Mouse (Mus musculus) midbrain, embryonic 11.5 days (tissue): ENCODE results near the gene Thsd4. TPM values are rescaled to one million over a fixed set of nuclear protein-coding genes. Genes with fewer than 3 reads are reported as not detected.
"Not testable (repeated sequence)": the region's sequence is repeated elsewhere in the genome, so short reads cannot be mapped to it uniquely, and the experiment has no call there.

Source experiments
- ATAC-seq: fragments of 200-750 bp; cut with Nextera tagmentation; 2 replicates; pipeline ENCODE4 v1.8.0; 2017; ENCODE audit warnings: moderate TSS enrichment, moderate library complexity; ENCODE audit not compliant: low FRiP score
- DNase-seq: peaks from one replicate; pipeline ENCODE4 v3.0.0; 2015; ENCODE audit warnings: low spot score; ENCODE audit errors: missing footprints
- H3K27ac ChIP-seq: fragments of 300-500 bp; sonication (generic); 2 replicates; pipeline ENCODE4 v1.5.1; 2014; ENCODE audit warnings: low read depth, low read length
- H3K27me3 ChIP-seq: fragments of 300-500 bp; sonication (generic); 2 replicates; pipeline ENCODE4 v1.6.1; 2014; ENCODE audit warnings: mild to moderate bottlenecking, low read length, moderate library complexity, mixed read lengths; ENCODE audit not compliant: control insufficient read depth, insufficient read depth
- H3K36me3 ChIP-seq: fragments of 300-500 bp; sonication (generic); 2 replicates; pipeline ENCODE4 v1.6.1; 2014; ENCODE audit warnings: mild to moderate bottlenecking, low read length, moderate library complexity, mixed read lengths; ENCODE audit not compliant: control insufficient read depth, insufficient read depth
- H3K4me1 ChIP-seq: fragments of 300-500 bp; sonication (generic); 2 replicates; pipeline ENCODE4 v1.6.1; 2014; ENCODE audit warnings: low read length; ENCODE audit not compliant: control insufficient read depth, insufficient read depth
- H3K4me2 ChIP-seq: fragments of 300-500 bp; sonication (generic); 2 replicates; pipeline ENCODE4 v1.6.1; 2014; ENCODE audit warnings: mild to moderate bottlenecking, moderate library complexity
- H3K4me3 ChIP-seq: fragments of 300-500 bp; sonication (generic); 2 replicates; pipeline ENCODE4 v1.5.1; 2014; ENCODE audit warnings: low read depth, low read length
- H3K9ac ChIP-seq: fragments of 300-500 bp; sonication (generic); 2 replicates; pipeline ENCODE4 v1.6.1; 2014; ENCODE audit warnings: low read length
- H3K9me3 ChIP-seq: fragments of 300-500 bp; sonication (generic); 2 replicates; pipeline ENCODE4 v1.6.1; 2016; ENCODE audit warnings: low read length; ENCODE audit not compliant: control insufficient read depth
- WGBS: fragments of 180-500 bp; shearing (Covaris S2); extraction: QIAGEN DNeasy Blood & Tissue Kit; methylation state at CpG from one replicate; pipeline ENCODE4 v1.1.7; 2014; 5-methylcytosine and 5-hydroxymethylcytosine counted together
- polyA plus RNA-seq: library from polyadenylated mRNA; unstranded; fragments of >200 nt; fragmentation: Nextera tagmentation; extraction: Ambion mirVana; gene quantifications from 2 replicates; pipeline ENCODE4 v1.2.1, GENCODE M21; 2014

Gene Thsd4
- polyA plus RNA-seq, 1 experiment from 2014 or later = 6.4 TPM

DNA sequence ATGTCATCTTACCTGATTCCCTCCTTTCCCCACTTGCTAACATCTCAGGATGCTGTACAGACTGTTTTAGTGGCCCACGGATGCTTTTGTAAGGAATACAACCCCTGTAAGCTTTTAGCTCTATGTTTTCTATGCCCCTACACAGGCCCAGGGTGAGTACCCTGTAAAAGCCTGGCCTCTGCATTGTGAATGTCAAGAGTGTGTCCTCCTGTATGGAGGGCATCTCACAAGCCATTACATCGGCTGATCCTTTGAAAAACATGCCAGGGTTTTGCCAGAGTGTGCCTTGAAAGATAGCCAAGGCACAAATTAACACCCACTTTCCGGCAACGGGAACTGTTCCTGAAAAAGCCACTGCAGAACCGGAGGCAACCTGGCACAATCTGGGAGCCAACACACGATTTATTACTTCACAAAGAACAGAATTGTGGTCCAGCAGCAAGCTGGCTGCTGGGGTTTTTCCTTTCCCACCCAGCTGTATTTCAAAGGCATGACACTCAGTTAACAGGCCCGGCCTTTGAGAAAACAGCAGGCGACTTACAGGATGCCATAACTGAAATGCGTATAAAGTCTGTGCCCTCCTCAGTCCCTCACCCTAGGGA lies 349.3 kb downstream of the Thsd4 start:
- H3K36me3 ChIP-seq, H3K27ac ChIP-seq, H3K4me3 ChIP-seq, DNase-seq, H3K4me2 ChIP-seq, H3K27me3 ChIP-seq, H3K9me3 ChIP-seq, H3K4me1 ChIP-seq, H3K9ac ChIP-seq, ATAC-seq: not testable (repeated sequence)
- 80% methylated on average over 9 of the region's 9 CpGs for WGBS

DNA sequence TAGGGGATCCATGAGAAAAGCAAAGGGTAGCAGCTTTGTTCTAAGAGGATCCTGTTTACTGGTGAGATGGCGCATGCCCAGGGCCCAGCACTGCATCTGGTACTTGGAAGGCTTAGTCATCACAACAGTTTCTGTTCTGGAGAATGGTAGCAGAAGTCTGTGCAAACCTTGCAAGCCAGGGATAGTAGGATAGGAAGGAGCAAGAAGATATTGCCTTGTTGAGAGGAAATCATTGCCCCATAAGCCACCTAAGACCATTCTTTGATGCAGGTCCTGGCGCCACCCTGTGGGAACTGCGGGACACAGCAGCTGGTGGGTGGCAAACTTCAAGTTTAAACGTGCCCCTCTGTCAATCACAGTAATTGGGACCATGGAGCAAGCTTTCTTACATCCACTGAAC lies 354.9 kb downstream of the Thsd4 start:
- no peaks in the 10 kb centered on the region for H3K9me3 ChIP-seq
- no peaks in the 10 kb centered on the region for H3K36me3 ChIP-seq
- no peaks in the 10 kb centered on the region for H3K4me1 ChIP-seq
- no peak overlapping the region for H3K4me3 ChIP-seq
- no peaks in the 10 kb centered on the region for H3K27me3 ChIP-seq
- H3K27ac ChIP-seq = no peak overlapping the region
- DNase-seq (no peak), ATAC-seq (no peak)
- no peak overlapping the region for H3K4me2 ChIP-seq
- H3K9ac ChIP-seq = no peak overlapping the region
- 72% methylated on average over 4 of the region's 4 CpGs for WGBS

DNA sequence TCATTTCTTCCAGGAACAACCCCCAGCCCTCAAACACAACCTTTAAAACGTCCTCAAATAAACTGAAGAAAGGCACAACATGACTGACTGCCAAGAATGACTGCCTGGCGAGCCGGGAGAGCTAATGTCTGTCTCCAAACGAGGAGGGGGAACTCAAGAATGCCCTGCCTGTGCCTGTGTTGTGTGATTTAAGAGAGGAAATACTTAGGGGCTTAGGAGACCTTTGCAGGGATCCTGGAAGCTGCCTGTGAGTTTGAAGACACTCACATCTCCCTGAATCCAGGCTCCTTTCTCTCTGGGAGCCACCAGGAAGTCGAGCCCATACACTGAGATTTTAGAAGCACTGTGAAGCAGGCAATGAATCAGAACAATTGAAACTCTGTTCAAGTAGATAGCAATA lies 361.0 kb downstream of the Thsd4 start:
- H3K9me3 ChIP-seq = no peaks in the 10 kb centered on the region
- no peak for ATAC-seq

DNA sequence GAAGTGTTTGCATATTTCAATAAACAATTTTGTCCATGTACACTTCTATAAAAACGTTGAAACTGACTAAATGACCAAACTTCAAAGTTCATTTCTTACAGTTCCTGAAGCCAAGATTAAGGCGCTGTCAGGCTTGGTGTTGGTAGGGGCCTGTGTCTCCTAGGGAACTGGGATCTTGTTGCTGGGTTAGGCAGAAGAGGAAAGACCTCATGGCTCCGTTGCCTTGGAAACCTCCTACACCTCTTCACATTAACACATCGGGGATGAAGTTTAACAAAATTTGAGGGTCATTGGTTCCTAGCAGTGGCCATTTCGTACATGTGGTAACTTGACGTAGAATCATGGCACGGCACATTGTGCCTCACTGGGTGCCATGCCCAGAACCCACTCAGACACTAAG lies 361.7 kb downstream of the Thsd4 start:
- ATAC-seq (no peak), DNase-seq (no peak)
- Histone ChIP-seq H3K4me1 (peaks cover 3% of the 10 kb centered on the region; the same call in 1 of the 2 replicates), H3K27ac (no peak overlapping the region), H3K4me3 (no peak overlapping the region), H3K36me3 (no peaks in the 10 kb centered on the region), H3K9ac (no peak overlapping the region), H3K9me3 (no peaks in the 10 kb centered on the region), H3K4me2 (no peak overlapping the region), H3K27me3 (no peaks in the 10 kb centered on the region)
- WGBS = 73% methylated on average over 7 of the region's 7 CpGs

More for the DNA sequence above, 361.0 kb downstream of the Thsd4 start:
- Histone ChIP-seq H3K4me1 (peaks cover 3% of the 10 kb centered on the region; the same call in 1 of the 2 replicates), H3K36me3 (no peaks in the 10 kb centered on the region), H3K9ac (no peak overlapping the region), H3K27me3 (no peaks in the 10 kb centered on the region), H3K27ac (no peak overlapping the region), H3K4me2 (no peak overlapping the region), H3K4me3 (no peak overlapping the region)
- DNase-seq = no peak
- WGBS = 45% methylated on average over 5 of the region's 5 CpGs

DNA sequence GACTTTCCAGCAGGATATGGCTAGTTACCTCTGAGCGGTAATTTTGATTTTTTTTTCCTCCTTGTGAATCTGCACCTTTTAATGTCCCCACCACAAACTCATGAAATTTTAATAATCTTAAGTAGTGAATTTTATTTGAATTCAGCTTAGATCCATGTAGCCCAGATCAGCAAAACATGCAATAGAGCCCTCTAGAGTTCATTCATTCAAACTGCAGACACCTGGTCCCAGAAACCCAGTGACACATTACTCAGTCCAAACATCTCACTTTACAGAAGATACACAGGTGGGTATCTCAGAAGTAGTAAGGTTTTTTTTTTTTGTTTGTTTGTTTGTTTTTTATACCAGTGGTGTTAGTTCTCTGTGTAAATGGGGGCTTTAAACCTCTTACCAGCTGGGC lies 368.9 kb downstream of the Thsd4 start:
- Histone ChIP-seq H3K4me1 (peaks cover 10% of the 10 kb centered on the region), H3K27ac (no peak overlapping the region), H3K4me3 (no peak overlapping the region), H3K9me3 (no peaks in the 10 kb centered on the region), H3K9ac (no peak overlapping the region), H3K36me3 (no peaks in the 10 kb centered on the region), H3K4me2 (no peak overlapping the region), H3K27me3 (no peaks in the 10 kb centered on the region)
- no peak for DNase-seq
- 85% methylated on average over 1 of the region's 1 CpGs for WGBS
- no peak for ATAC-seq

DNA sequence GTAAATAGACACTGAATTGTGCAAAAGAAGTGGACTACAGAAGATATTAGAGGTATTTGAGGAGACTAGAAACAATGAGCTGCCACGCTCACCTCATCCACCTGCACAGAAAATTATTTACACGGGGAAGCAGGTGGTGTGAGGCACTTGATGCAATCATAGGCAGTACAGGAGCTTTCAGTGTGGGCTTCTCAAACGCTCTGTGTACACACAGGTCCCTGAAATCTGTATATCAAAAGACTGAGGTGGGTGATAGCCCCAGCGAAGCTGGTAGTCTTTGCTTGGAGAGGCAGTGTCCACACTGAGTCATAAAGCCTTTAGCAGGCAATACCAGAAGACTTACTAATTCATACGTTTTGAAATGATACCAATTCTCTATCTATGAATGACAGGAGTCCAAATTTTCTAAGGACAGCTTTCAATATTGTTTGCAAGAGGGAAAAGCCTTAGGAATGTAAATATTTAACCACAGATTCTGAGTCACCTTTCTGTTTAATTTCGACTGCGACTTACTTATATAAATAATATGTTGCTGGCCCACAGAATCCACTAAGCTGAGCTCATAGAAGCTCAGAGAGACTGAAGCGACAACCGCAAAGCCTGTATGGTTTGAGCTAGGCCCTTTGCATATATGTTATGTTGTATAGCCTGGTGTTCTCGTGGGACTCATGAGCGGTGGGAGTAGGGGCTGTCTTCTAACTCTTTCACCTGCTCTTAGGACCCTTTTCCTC lies 369.8 kb downstream of the Thsd4 start:
- no peak for ATAC-seq
- peak; percentile 70 for DNase-seq
- H3K27ac ChIP-seq = no peak overlapping the region
- 90% methylated on average over 11 of the region's 11 CpGs for WGBS
- no peak overlapping the region for H3K9ac ChIP-seq
- no peaks in the 10 kb centered on the region for H3K36me3 ChIP-seq
- no peaks in the 10 kb centered on the region for H3K9me3 ChIP-seq
- no peaks in the 10 kb centered on the region for H3K27me3 ChIP-seq
- H3K4me3 ChIP-seq = no peak overlapping the region
- no peak overlapping the region for H3K4me2 ChIP-seq
- peaks cover 10% of the 10 kb centered on the region for H3K4me1 ChIP-seq

DNA sequence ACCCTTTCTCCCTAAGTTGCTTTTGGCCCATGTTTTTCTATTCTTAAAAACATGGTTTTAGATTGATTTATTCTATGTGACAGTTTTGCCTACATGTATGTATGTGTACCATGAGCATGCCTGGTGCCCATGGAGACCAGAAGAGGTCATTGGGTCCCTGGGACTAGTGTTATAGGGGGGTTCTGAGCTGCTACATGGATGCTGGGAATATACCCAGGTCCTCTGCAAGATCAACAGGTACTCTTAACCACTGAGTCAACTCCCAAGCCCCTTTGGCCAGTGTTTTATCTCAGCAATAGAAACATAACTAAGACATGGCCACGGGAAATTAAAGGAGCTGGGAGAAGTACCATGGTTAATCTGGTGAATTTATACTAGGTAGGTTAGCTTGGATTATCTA lies 371.3 kb downstream of the Thsd4 start:
- DNase-seq (peak; percentile 56), ATAC-seq (no peak)
- Histone ChIP-seq H3K27ac (no peak overlapping the region), H3K4me3 (no peak overlapping the region), H3K9ac (no peak overlapping the region), H3K9me3 (no peaks in the 10 kb centered on the region), H3K36me3 (no peaks in the 10 kb centered on the region), H3K27me3 (no peaks in the 10 kb centered on the region), H3K4me1 (peaks cover 10% of the 10 kb centered on the region), H3K4me2 (no peak overlapping the region)
- 89% methylated on average over 1 of the region's 1 CpGs for WGBS

DNA sequence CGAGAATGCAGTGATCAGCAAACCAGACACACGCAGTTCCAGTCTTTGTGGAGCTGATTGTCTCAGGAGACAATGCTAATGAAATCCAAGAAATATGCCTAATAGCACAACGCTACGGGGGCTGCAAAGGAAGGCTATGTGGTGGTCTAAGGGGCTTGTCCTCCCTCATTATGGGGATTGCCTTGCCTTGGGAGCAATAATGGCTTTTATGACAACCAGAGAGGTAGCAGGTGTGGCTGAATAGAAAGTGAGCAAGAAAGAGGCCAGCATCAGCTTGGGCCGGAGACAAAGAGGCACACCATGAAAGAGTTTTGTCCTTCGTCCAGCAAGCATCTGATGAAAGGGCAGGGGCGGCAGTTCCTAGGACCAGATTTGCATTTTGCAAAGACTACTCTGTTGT lies 372.9 kb downstream of the Thsd4 start:
- peak; percentile 91 for DNase-seq
- H3K27me3 ChIP-seq = no peaks in the 10 kb centered on the region

DNA sequence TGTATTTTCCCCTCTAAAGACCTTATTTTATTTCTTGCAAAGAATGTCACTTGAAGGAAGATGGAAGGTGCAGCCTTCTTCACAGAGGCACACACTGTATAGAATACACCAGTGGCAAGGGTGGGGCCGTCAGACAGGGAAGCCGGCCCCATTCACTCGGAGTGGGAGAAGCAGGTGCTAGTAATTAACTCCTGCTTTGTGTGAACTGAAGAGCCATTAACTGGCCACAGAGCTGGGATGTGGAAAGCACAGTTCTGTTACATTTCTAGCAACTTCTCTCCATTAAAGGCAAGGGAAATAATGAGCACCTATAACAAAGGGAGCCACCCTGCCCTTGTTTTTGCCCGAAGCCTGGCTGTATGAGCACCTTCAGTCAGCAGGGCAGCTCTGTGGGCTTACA lies 374.4 kb downstream of the Thsd4 start:
- WGBS = 78% methylated on average over 4 of the region's 4 CpGs
- peaks cover 10% of the 10 kb centered on the region for H3K4me1 ChIP-seq
- no peak overlapping the region for H3K27ac ChIP-seq
- H3K36me3 ChIP-seq = no peaks in the 10 kb centered on the region
- no peaks in the 10 kb centered on the region for H3K9me3 ChIP-seq
- H3K9ac ChIP-seq = no peak overlapping the region
- no peak overlapping the region for H3K4me3 ChIP-seq
- H3K27me3 ChIP-seq = no peaks in the 10 kb centered on the region
- no peak for ATAC-seq
- H3K4me2 ChIP-seq = no peak overlapping the region
- DNase-seq = no peak

More for the DNA sequence above, 372.9 kb downstream of the Thsd4 start:
- Histone ChIP-seq H3K36me3 (no peaks in the 10 kb centered on the region), H3K9me3 (no peaks in the 10 kb centered on the region), H3K4me2 (peak overlapping the region; percentile 17), H3K27ac (peak overlapping the region; percentile 61), H3K4me1 (peaks cover 10% of the 10 kb centered on the region), H3K4me3 (no peak overlapping the region), H3K9ac (peak overlapping the region; percentile 17; the same call in 1 of the 2 replicates)
- 16% methylated on average over 7 of the region's 7 CpGs for WGBS
- peak; percentile 44; the same call in 1 of the 2 replicates for ATAC-seq
